Mouse (Mus musculus) spleen, adult 2 months (tissue): Measurements from ENCODE around the gene Mfsd13b. TPM values are rescaled to one million over a fixed set of nuclear protein-coding genes. Genes with fewer than 3 reads are reported as not detected.

Experiments
- DNase-seq, 2 experiments: peaks; one replicate each; pipeline versions ENCODE4 v3.0.0 to v3.0.0-alpha.2; 2012 to 2021; ENCODE audit warnings: low spot score in 2 of 2, low read depth in 1 of 2
- H3K27ac ChIP-seq: fragments of 200-500 bp; 2 replicates; pipeline ENCODE4 v1.5.1; 2012; ENCODE audit warnings: low read length, inconsistent platforms; ENCODE audit not compliant: insufficient read depth
- H3K27me3 ChIP-seq: fragments of 200-500 bp; 2 replicates; pipeline ENCODE4 v1.6.1; 2012; ENCODE audit warnings: mild to moderate bottlenecking, moderate library complexity, low read length, inconsistent platforms; ENCODE audit not compliant: control insufficient read depth, insufficient read depth
- H3K36me3 ChIP-seq: fragments of 200-500 bp; 2 replicates; pipeline ENCODE4 v1.6.1; 2012; ENCODE audit warnings: mild to moderate bottlenecking, low read length, inconsistent platforms; ENCODE audit not compliant: control insufficient read depth, insufficient read depth
- H3K4me1 ChIP-seq: fragments of 200-500 bp; 2 replicates; pipeline ENCODE4 v1.6.1; 2011; ENCODE audit warnings: inconsistent platforms; ENCODE audit not compliant: control insufficient read depth, insufficient read depth, insufficient read length
- H3K4me3 ChIP-seq: fragments of 200-500 bp; 2 replicates; pipeline ENCODE4 v1.5.1; 2011; ENCODE audit warnings: mild to moderate bottlenecking, inconsistent platforms; ENCODE audit not compliant: insufficient read depth, insufficient read length; ENCODE audit errors: extremely low read depth
- CTCF ChIP-seq: fragments of 200-500 bp; IDR thresholded peaks from 2 replicates; pipeline ENCODE4 v1.5.1; 2011; ENCODE audit warnings: mild to moderate bottlenecking, inconsistent platforms; ENCODE audit not compliant: insufficient read depth, insufficient read length, insufficient replicate concordance; ENCODE audit errors: extremely low read depth
- POLR2A ChIP-seq: fragments of 200-500 bp; IDR thresholded peaks from 2 replicates; pipeline ENCODE4 v1.6.1; 2011; ENCODE audit warnings: low read depth, low read length, inconsistent platforms
- WGBS: fragments of 180-500 bp; shearing (Covaris S2); methylation state at CpG from one replicate; pipeline ENCODE4 v1.1.7; 2018; 5-methylcytosine and 5-hydroxymethylcytosine counted together
- polyA plus RNA-seq: library from polyadenylated mRNA; depleted of rRNA; stranded (reverse); fragments of >200 nt; gene quantifications from 2 replicates; pipeline ENCODE4 v1.2.3, GENCODE M21; 2012; rRNA removed

Mfsd13b gene
- 0.11 TPM in 2 replicates for polyA plus RNA-seq

DNA sequence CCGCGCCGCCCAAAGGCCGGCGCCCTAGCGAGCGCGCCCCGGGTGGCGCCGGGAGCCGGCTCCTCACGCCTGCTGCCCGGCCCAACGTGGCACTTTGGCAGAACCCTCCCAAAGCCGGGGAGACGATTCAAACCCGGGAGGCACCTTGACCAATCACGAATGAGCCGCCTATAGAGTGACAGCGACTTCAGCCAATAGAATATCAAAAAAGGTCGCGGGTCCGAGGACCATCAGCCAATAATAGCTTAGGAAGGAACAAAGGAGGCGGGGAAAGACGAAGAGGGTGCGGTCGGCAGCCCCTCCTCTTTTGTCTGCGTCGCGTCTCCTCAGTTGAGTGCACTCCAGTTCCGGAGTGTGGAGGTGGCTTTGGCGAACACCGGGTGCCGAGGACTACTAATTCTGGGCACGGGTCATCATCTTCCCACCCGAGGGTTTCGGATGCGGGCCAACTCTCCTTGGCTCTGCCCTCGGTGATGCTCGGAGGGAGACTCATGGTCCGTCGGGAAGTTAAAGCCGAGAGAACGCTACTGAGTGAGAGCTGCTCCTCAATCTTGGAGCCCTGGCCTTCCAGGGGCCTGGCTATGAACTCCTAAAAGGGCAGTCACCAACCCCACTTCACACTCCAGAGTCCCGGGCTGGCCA is at the start of gene Mfsd13b, which contains the start of gene Cdr2:
Gene Mfsd13b, plus strand, starts transcription at position 310 of the 642 bp plus-strand sequence.
Gene Cdr2, minus strand, starts transcription at position 113 of the 642 bp plus-strand sequence.
- Histone ChIP-seq H3K27me3 (peaks cover 2% of the 10 kb centered on the region; the same call in 1 of the 2 replicates), H3K27ac (peak within 1 kb of the TSS; percentile 59), H3K4me3 (peak within 1 kb of the TSS; percentile 67), H3K36me3 (no peaks in the 10 kb centered on the region), H3K4me1 (peaks cover 6% of the 10 kb centered on the region)
- DNase-seq, result peak; percentile 92 to 94
- no peak; the same call in 1 of the 2 replicates for TF ChIP-seq POLR2A
- TF ChIP-seq CTCF, result no peak
- under 1% methylated on average over 46 of the region's 46 CpGs for WGBS

DNA sequence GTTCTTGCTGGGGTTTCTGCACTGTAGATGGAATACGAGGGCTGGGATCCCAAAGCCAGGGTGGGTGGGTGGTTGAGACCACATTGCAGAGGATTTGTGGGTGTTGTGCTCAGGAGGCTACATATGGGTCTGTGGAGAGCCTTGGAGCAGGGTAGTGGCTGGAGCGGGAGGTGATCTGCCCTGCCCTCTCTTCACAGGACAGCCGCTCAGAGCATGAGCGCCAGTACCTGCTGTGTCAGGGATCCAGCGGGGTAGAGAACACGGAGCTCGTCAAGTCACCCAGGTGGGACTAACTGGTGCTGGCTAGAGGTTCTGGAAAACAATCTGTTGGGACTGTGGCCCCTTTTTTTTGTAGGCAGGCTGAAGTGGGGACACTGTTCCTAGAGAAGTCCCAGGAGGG is 49.2 kb upstream of the Mfsd13b start:
- no peaks in the 10 kb centered on the region for H3K4me1 ChIP-seq
- DNase-seq, result no peak
- TF ChIP-seq CTCF (no peak), POLR2A (no peak)
- H3K27me3 ChIP-seq, result no peaks in the 10 kb centered on the region
- no peak overlapping the region for H3K4me3 ChIP-seq
- 96% methylated on average over 7 of the region's 7 CpGs for WGBS
- peaks cover 51% of the 10 kb centered on the region for H3K36me3 ChIP-seq
- H3K27ac ChIP-seq, result no peak overlapping the region

DNA sequence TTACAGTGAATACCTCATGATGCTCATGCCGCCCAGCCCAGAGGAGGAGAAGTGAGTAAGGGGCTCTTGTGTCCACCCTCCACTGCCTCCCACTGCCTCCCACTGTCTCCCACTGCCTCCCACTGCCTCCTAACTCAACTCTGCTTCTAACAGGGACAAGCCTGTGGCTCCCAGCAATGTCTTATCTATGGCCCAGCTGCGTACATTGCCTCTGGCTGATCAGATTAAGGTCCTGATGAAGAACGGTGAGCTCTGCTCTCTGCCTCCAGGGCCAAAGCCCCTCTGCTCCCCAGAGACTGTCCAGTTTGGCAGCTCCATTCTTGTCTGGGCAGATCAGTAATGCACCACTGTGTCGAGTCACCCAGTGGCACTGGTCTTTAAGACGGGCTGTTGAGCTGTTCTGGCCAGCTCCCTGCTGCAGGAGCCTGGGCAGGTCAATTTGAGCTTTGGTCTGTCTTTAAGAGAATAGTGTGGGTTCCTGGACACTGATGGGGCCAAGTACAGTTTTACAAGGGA is 48.6 kb upstream of the Mfsd13b start:
- H3K4me3 ChIP-seq, result no peak overlapping the region
- no peak for TF ChIP-seq POLR2A
- TF ChIP-seq CTCF, result no peak
- no peak for DNase-seq
- H3K4me1 ChIP-seq, result no peaks in the 10 kb centered on the region
- no peak overlapping the region for H3K27ac ChIP-seq
- H3K36me3 ChIP-seq, result peaks cover 49% of the 10 kb centered on the region
- no peaks in the 10 kb centered on the region for H3K27me3 ChIP-seq
- WGBS, result 91% methylated on average over 5 of the region's 5 CpGs

DNA sequence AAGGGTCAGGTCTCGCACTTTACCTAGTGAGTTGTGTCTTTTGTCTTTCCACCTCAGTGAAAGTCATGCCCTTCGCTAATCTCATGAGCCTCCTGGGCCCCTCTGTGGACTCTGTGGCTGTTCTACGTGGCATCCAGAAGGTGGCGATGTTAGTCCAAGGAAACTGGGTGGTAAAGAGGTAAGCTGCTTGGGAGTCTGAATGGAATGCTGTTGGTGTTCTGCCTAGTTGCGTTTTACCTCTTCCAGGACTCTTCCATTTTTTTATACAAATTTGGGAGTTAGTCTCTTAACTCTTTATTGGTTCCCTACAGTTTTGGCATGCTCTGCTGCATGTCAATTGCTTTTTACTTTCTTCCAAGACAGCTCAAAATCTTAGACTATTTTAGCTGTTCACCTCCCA is 47.6 kb upstream of the Mfsd13b start:
- peak; percentile 76; the same call in 1 of the 2 replicates for TF ChIP-seq CTCF
- TF ChIP-seq POLR2A, result no peak
- WGBS, result 66% methylated on average over 5 of the region's 5 CpGs
- no peak overlapping the region for H3K27ac ChIP-seq
- H3K27me3 ChIP-seq, result no peaks in the 10 kb centered on the region
- H3K36me3 ChIP-seq, result peaks cover 46% of the 10 kb centered on the region
- H3K4me1 ChIP-seq, result no peaks in the 10 kb centered on the region
- H3K4me3 ChIP-seq, result no peak overlapping the region
- DNase-seq, result peak in 1 of 2 experiments; percentile 36

DNA sequence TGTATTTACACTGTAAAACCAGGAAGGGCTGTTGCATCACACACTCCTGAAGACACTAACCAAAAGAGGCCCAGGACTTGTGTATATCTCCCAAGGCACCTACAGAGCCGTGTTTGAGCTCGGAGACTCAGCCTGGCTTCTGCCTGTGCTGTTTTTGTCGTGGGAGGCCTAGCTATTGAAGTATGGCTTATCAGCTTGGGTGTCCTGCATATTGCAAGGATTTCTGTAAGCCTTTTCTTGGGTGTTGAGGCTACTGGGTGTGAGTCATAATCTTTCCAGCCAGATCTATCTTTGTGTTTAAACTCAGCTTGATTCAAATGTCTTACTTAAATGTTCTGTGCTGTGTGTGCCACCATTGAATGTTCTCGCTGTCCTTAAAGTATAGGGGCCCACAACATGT is 45.8 kb upstream of the Mfsd13b start:
- H3K27me3 ChIP-seq, result no peaks in the 10 kb centered on the region
- H3K4me1 ChIP-seq, result no peaks in the 10 kb centered on the region
- TF ChIP-seq CTCF (no peak), POLR2A (no peak)
- no peak for DNase-seq
- no peak overlapping the region for H3K4me3 ChIP-seq
- 93% methylated on average over 4 of the region's 4 CpGs for WGBS
- H3K36me3 ChIP-seq, result peaks cover 52% of the 10 kb centered on the region
- H3K27ac ChIP-seq, result no peak overlapping the region

DNA sequence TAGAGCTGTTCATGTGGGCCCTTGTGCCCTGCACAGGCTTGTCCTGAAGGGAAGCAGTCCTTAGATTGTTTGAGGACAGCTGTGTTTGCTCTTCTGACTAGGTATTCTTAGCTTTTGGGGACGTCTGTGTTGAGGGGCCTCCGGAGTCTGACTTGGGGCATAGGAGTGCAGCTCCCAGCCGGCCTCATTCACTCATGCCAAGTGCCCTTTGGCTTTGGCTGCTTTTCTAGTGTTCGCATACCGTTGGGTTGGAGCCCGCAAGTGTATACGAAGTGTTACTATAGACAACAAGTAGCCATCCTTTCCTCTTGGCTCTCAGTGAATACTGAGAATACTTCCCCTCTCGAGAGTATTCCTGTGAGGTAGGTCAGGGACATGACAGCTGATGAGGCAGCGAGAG is 44.1 kb upstream of the Mfsd13b start:
- Histone ChIP-seq H3K4me1 (no peaks in the 10 kb centered on the region), H3K4me3 (no peak overlapping the region), H3K27me3 (no peaks in the 10 kb centered on the region), H3K27ac (no peak overlapping the region), H3K36me3 (peaks cover 50% of the 10 kb centered on the region)
- WGBS, result 89% methylated on average over 9 of the region's 9 CpGs
- no peak for TF ChIP-seq POLR2A
- TF ChIP-seq CTCF, result no peak
- DNase-seq, result no peak

DNA sequence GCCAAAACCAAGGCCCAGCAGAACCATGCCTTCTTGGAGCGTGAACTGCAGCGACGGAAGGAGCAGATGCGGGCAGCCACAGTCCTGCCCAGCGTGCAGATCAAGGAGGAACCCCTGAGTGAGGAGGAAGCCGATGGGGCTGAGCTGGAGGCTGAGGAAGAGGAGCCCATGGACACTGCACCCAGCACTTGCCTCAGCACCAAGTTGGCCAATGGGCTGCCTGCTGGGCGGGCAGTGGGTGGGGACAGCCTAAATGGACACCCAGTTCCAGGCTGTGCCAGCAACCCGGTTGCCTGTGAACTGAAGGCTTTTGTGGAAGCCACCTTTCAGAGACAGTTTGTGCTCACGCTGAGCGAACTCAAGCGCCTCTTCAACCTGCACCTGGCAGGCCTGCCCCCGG is 42.0 kb upstream of the Mfsd13b start:
- DNase-seq, result no peak
- H3K27ac ChIP-seq, result no peak overlapping the region
- WGBS, result 96% methylated on average over 12 of the region's 12 CpGs

More for the DNA sequence above, 42.0 kb upstream of the Mfsd13b start:
- H3K36me3 ChIP-seq, result peaks cover 57% of the 10 kb centered on the region
- TF ChIP-seq CTCF (no peak), POLR2A (no peak)
- H3K27me3 ChIP-seq, result no peaks in the 10 kb centered on the region
- no peak overlapping the region for H3K4me3 ChIP-seq
- no peaks in the 10 kb centered on the region for H3K4me1 ChIP-seq
